Mouse (Mus musculus) layer of hippocampus, adult 9-11 months (tissue): ENCODE data around the gene Krt75.
A peak's percentile ranks its signal among the peaks of the same experiment; 100 is the strongest.
"Not testable (repeated sequence)": the region's sequence is repeated elsewhere in the genome, so short reads cannot be mapped to it uniquely, and the experiment has no call there.

Experiments
- DNase-seq: peaks from one replicate; pipeline ENCODE4 v3.0.0; 2022

The Krt75 gene

DNA sequence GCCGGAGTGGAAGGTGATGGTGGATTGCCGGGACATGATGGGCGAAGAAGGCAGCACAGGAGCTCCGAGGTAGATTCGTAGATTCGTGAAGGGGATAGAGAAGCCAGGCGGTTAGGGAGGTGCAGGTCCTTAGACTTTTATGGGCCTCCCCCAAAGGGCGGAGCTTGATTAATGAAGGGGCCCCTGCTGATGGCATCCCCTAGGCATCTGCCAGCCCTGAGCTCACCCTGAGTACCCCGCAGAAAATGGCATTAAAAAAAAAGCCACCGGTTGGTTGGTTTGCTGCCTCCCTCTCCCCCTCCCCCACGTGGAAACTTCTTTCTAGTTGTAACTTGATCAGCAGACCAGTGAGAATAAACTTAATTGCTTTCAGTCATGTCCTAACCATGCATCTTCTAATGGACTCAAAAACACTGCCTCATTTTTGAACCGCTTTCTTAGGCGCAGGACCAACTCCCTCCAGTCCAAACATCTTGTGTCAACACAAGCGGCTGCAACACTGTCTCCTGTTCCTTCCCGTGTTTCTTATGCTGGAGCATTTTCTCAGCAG lies at the start of gene Krt75:
Gene Krt75 (minus strand): TSS at position 109 of the 550 bp plus-strand sequence.
- no peak for DNase-seq

- DNase-seq: no peak
Measured at GRCm38 (mm10) chr15:101599123-101599522, 25.4 kb upstream of the Krt75 start.

DNA sequence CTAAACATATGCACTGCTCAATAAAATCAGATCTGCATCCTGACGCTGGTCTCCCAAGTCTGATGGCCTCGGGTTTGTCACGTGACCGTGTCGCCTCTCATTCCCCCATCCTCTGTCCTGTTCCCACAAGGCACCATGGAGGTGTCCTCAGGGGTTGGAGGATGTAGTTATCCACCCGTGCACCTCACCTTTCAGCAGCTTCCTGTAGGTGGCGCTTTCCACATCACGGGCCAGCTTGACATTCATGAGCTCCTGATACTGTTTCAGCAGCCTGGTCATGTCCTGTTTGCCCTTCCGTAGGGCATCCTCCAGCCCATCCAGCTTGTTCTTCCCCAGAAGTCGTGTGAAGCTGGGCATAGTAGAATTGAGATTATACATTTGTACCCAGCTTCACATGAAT lies 14.5 kb upstream of the Krt75 start:
- no peak for DNase-seq

DNA sequence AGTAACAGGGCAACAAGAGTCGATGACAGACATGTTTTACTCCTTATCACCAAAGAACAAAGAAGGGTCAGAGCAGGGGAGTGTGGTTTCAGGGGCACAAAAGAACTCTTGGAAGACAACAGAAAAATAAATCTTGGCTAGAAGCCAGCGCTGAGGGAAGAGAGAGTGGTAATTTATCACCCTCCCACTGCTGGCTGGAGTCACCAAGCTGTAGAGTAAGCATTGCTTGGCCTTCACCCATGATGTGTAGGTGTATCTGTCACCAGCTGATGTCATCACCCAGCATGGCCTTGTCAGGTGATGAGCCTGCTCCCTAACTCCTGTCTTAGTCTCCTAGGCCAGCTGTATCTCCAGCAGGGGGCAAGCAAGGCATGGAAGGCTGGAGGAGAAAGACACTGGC lies 10.8 kb upstream of the Krt75 start:
- DNase-seq: peak; percentile 22

GRCm38 (mm10) chr15:101583211-101583965 lies 9.7 kb upstream of the Krt75 start:
- peak; percentile 30 for DNase-seq

DNA sequence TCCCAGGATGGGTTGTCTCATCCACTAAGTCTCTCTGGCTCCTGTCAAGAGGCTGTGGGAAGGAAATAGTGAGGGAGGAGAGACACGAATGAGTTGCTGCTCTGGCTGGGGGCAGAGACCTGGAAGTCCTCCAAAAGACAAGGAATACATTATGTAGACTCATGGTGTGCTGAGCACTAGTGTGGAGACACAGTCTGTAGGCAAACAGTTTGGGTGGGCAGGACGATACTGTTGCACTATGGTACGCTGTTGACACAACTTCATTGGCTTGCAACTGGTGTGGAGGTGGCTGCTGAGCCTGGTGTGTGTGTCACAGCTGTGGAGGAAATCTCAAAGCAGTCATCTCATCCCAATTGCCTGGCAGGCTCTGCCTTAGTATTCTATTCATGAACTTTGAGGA lies 8.0 kb upstream of the Krt75 start:
- DNase-seq: no peak

- no peak for DNase-seq
Measured at GRCm38 (mm10) chr15:101575506-101575905, 1.8 kb upstream of the Krt75 start.

GRCm38 (mm10) chr15:101567780-101568179 lies 5.9 kb downstream of the Krt75 start:
- no peak for DNase-seq

GRCm38 (mm10) chr15:101562850-101563249 lies 10.9 kb downstream of the Krt75 start, which contains the start of gene Krt90:
Krt90 (minus strand) TSS chr15:101562950.
- DNase-seq: no peak

DNA sequence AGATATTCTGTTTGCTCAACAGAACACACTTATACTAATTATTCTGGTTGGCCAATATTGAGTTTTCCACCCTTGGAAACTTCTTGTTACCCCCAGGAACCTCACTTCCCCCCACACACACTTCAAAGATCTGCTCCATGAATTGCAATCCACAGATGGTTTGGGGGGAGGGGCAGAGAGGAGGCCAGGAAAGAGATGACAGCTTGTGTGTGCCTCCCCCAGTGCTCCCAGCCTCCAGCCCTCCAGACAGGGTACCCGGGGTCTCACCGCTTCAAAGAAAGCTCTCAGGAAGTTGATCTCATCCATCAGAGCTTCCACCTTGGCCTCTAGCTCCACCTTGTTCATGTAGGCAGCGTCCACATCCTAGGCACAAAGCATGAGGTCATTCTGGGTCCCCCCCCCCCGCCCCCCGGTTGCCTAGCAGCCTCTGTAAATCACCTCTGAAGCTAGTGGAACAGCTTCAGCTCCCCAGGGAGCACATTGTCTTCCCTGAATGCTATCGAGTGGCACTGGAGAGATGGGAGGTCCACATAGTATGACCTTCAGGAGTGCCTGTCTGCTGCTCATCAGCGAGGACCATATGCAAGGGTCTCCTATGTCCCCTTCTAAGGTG lies 15.6 kb downstream of the Krt75 start:
- DNase-seq: no peak

DNA sequence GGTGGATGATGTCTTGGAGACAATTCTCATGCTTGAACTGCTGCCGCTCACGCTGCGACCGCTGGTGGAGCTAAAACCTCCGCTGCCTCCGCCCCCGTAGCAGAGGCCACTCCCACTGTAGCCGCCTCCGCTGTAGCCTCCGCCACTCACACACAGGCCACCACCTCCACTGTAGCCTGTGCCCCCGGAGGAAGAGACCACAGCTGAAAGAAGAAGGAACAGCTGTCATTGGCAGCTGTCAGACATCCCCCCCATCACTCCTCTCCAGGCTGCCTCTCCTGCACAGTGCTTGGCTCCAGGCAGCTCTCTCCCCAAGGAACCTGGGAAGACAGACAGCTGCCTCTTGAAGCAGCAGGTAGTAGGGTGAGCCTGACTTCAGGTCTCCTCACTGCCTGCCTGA lies 20.5 kb downstream of the Krt75 start:
- peak; percentile 23 for DNase-seq

DNA sequence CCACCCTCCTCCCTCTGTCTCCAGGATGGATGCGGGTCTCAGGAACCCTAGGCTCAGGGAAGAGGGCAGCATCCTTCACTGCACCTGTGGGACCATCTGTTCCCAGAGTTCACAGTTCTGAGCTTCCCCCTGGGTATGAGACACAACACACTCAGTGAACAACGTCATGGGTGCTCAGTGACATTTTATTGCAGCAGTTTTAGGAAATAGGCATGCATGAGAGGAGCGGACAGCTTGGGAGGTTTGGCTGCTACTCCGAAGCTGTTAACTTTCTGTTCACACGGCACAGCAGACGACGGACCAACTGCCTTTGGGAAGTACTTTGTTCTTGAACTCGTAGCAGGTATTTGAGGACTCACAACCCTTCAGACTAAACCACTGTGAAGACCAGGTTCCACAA lies 21.5 kb downstream of the Krt75 start:
- DNase-seq: peak; percentile 20

DNA sequence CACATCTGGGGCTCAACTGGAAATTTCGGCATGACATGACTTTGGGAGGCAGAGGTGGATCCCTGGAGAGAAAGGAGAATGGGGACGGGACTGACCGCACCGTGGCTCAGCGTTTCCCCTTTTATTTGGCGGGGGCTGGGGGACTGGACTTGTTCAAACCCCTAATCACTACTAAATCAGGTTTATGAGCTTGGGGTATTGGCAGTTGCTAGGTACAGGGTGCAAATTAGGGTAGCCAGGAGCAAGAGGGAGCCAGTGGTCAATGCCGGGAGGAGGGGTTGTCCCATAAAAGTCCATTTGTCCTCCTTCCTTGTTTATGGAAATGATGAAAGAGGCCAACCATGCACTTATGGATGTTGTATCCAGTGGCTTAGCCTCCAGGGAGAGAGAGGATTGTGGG lies 23.1 kb downstream of the Krt75 start, which contains the start of gene Krt82:
Gene Krt82 (minus strand): TSS at position 101 of the 400 bp plus-strand sequence.
- no peak for DNase-seq

GRCm38 (mm10) chr15:101544478-101544877 lies 29.2 kb downstream of the Krt75 start:
- no peak for DNase-seq

DNA sequence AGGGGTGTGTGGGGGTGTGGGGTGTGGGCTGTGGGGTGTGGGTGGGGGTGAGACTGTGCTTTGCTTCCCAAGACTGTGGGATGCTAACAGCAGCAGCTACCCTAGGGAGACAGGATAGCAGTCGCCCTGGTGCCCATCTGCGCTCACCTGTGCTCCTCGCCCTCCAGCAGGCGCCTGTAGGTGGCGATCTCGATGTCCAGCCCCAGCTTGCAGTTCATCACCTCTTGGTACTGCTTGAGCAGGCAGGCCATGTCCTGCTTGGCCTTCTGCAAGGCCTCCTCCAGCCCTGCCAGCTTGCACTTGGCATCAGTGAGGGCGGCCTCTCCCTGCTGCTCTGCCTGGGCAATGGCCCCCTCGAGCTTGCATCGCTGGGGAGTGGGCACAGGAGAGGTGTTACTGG lies 31.2 kb downstream of the Krt75 start:
- no peak for DNase-seq

- no peak for DNase-seq
Measured at GRCm38 (mm10) chr15:101538580-101538900, 35.2 kb downstream of the Krt75 start.

DNA sequence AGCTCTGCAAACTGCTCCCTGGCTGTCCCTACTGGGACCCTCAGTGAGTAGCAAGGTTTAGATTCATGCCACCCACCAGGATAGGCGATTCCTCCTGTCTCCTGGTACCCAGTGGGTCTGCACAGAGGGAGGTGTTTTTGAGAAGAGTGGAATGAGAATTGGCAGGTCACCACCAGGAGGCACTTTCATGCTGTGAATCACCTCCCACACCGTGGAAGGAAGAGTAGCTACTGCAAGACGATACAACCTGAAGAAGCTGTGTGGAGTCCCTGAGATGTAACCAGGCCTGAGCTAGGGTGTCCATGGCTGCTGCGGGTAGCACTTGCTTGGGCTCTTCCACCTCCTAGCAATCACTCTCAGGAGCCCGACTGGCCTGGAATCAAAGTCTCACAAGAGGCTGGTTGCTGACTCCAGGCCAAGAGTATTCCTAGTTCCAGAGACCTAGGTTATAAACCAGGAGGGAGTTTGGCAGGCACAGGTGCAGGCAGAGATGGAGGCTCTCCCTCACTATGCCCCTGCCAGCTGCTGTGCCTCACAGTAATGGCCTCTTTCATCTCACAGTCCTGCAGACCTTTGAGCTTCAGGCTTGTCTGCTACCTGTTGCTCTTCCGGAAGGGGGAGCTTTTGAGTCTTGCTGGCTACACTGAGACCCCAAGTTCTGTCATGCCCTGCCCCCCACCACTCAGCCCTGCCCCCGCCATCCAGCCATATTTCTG lies 35.7 kb downstream of the Krt75 start:
- DNase-seq: no peak

GRCm38 (mm10) chr15:101536054-101536850 lies 37.5 kb downstream of the Krt75 start:
- DNase-seq: no peak

- DNase-seq: no peak
Measured at GRCm38 (mm10) chr15:101532720-101533119, 41.0 kb downstream of the Krt75 start, which contains the start of gene Krt84. Krt84 (minus strand) TSS chr15:101532820.

- DNase-seq: no peak
Measured at GRCm38 (mm10) chr15:101522556-101523232, 51.0 kb downstream of the Krt75 start.

DNA sequence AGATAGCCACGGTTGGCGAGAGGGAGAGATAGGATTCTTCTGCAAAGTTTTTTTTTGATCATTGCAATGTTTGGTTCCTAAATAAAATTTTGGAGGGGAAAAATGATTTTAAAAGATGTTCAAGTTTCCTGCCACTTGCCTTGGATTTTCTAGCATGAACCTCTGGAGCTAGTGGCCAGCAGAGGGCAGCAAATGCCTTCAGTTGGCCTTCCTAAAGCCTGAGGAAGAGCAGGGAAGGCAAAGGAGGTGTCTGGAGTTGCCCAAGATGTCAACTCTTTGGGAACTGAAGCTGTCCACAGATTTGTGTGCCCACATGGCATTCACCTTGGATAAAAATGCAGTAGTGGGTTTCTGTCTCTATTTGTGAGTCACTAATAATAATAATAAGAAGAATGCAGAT lies 53.9 kb downstream of the Krt75 start:
- DNase-seq: peak; percentile 58

- DNase-seq: not testable (repeated sequence)
Measured at GRCm38 (mm10) chr15:101517161-101517560, 56.5 kb downstream of the Krt75 start, which contains the start of gene Gm49425. Gm49425 (minus strand) TSS chr15:101517261.
